Mouse (Mus musculus) embryonic facial prominence, embryonic 11.5 days (tissue): ENCODE data around the gene Anp32e. TPM values are rescaled to one million over a fixed set of nuclear protein-coding genes. Genes with fewer than 3 reads are reported as not detected.
A peak's percentile ranks its signal among the peaks of the same experiment; 100 is the strongest.

Experiments
- ATAC-seq: fragments of 200-750 bp; cut with Nextera tagmentation; replicated peaks from 2 replicates; pipeline ENCODE4 v1.8.0; 2017; ENCODE audit warnings: low read depth; ENCODE audit not compliant: insufficient number of reproducible peaks, low FRiP score, low TSS enrichment
- DNase-seq: peaks from one replicate; pipeline ENCODE4 v3.0.0-alpha.2; 2015; ENCODE audit warnings: low spot score
- H3K27ac ChIP-seq: fragments of 300-500 bp; sonication (generic); replicated peaks from 2 replicates; pipeline ENCODE4 v1.5.1; 2014; ENCODE audit warnings: mild to moderate bottlenecking, low read depth, low read length, control low read depth
- H3K27me3 ChIP-seq: fragments of 300-500 bp; sonication (generic); 2 replicates; pipeline ENCODE4 v1.6.1; 2014; ENCODE audit warnings: mild to moderate bottlenecking, low read length, moderate library complexity, mixed read lengths; ENCODE audit not compliant: control insufficient read depth, insufficient read depth
- H3K36me3 ChIP-seq: fragments of 300-500 bp; sonication (generic); replicated peaks from 2 replicates; pipeline ENCODE4 v1.6.1; 2014; ENCODE audit warnings: low read depth, mild to moderate bottlenecking, low read length, moderate library complexity, mixed read lengths; ENCODE audit not compliant: control insufficient read depth, insufficient read depth
- H3K4me1 ChIP-seq: fragments of 300-500 bp; sonication (generic); 2 replicates; pipeline ENCODE4 v1.6.1; 2014; ENCODE audit warnings: low read length, mixed read lengths; ENCODE audit not compliant: control insufficient read depth, insufficient read depth
- H3K4me2 ChIP-seq: fragments of 300-500 bp; sonication (generic); 2 replicates; pipeline ENCODE4 v1.6.1; 2014; ENCODE audit warnings: low read depth, mild to moderate bottlenecking, control low read depth, low read length, moderate library complexity
- H3K4me3 ChIP-seq: fragments of 300-500 bp; sonication (generic); 2 replicates; pipeline ENCODE4 v1.5.1; 2014; ENCODE audit warnings: low read depth, low read length, control low read depth
- H3K9ac ChIP-seq: fragments of 300-500 bp; sonication (generic); replicated peaks from 2 replicates; pipeline ENCODE4 v1.6.1; 2014; ENCODE audit warnings: mild to moderate bottlenecking, control low read depth, low read length
- H3K9me3 ChIP-seq: fragments of 300-500 bp; sonication (generic); replicated peaks from 2 replicates; pipeline ENCODE4 v1.6.1; 2016; ENCODE audit warnings: mild to moderate bottlenecking, low read length, inconsistent platforms, mixed read lengths; ENCODE audit not compliant: control insufficient read depth
- WGBS: fragments of 180-500 bp; shearing (Covaris S2); extraction: QIAGEN DNeasy Blood & Tissue Kit; methylation state at CpG from one replicate; pipeline ENCODE4 v1.1.7; 2014; 5-methylcytosine and 5-hydroxymethylcytosine counted together
- polyA plus RNA-seq: library from polyadenylated mRNA; unstranded; fragments of >200 nt; fragmentation: Nextera tagmentation; extraction: Ambion mirVana; gene quantifications from 2 replicates; pipeline ENCODE4 v1.2.1, GENCODE M21; 2014

Anp32e gene
- polyA plus RNA-seq, 1 experiment from 2014 or later, result 128 TPM

DNA sequence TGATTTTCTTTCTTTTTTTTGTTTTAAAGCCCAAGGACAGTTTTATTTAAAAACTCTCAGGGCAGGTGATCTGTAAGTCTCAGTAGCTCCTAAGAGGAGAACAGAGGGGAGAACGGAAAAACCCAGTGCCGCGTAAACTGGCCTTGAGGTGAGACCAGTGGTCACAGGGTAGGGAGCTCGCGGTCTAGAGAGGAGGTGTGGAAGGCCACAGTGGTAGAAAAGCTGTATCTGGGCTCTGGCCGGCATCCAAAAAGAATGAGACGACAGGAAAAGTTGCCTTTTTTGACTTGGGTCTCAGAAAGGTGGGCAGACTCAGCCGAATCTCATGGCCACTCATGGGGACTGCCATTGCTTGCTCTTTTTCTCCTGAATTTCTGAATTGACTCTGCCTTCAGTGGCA is 9.2 kb downstream of the Anp32e start:
- Histone ChIP-seq H3K4me3 (no peak overlapping the region), H3K27me3 (no peaks in the 10 kb centered on the region), H3K4me1 (no peaks in the 10 kb centered on the region), H3K36me3 (peaks cover 45% of the 10 kb centered on the region), H3K4me2 (no peak overlapping the region), H3K9me3 (no peaks in the 10 kb centered on the region), H3K9ac (no peak overlapping the region), H3K27ac (no peak overlapping the region)
- 97% methylated on average over 8 of the region's 8 CpGs for WGBS
- ATAC-seq (no peak), DNase-seq (no peak)

DNA sequence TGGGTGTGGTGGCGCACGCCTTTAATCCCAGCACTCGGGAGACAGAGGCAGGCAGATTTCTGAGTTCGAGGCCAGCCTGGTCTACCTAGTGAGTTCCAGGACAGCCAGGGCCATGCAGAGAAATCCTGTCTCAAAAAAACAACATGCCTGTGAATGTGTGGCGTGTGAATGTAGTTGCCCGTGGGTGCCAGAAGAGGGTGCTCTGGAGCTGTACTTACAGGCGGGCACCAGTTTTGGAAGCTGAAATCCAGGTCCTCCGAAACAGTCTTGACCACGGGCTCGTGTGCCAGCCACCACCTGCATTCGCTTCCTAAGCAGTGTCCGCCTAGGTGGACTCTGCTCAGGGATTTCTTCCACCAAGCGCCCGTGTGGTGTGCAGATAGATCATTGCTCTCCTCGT is 9.8 kb downstream of the Anp32e start:
- Histone ChIP-seq H3K4me2 (no peak overlapping the region), H3K27ac (no peak overlapping the region), H3K4me1 (no peaks in the 10 kb centered on the region), H3K9me3 (no peaks in the 10 kb centered on the region), H3K4me3 (no peak overlapping the region), H3K9ac (no peak overlapping the region), H3K27me3 (no peaks in the 10 kb centered on the region), H3K36me3 (peaks cover 45% of the 10 kb centered on the region)
- DNase-seq (no peak), ATAC-seq (no peak)
- WGBS, result 92% methylated on average over 15 of the region's 15 CpGs

DNA sequence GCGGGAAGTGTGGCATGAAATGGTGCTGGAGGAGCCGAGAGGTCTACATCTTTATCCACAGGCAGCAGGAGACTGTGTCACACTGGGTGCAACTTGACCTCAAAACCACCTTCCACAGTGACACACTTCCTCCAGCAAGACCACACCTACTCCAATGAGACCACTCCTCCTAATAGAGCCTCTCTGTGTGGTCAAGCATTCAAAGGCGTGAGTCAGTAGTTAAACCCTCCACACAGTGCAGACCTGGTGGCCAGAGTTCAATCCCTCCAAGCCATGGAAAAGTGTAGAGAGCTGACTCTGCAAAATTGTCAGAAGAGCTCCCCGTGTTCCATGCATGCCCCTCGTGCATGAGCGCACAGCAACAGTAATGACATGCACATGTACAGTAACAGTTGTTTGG is 13.7 kb downstream of the Anp32e start:
- Histone ChIP-seq H3K36me3 (peaks cover 24% of the 10 kb centered on the region), H3K4me3 (no peak overlapping the region), H3K4me2 (no peak overlapping the region), H3K4me1 (no peaks in the 10 kb centered on the region), H3K27me3 (no peaks in the 10 kb centered on the region), H3K9me3 (no peaks in the 10 kb centered on the region), H3K9ac (no peak overlapping the region), H3K27ac (no peak overlapping the region)
- DNase-seq (no peak), ATAC-seq (0 out of 2 replicates have a peak, but pooled peaks have one; percentile 52)
- WGBS, result 88% methylated on average over 6 of the region's 6 CpGs

DNA sequence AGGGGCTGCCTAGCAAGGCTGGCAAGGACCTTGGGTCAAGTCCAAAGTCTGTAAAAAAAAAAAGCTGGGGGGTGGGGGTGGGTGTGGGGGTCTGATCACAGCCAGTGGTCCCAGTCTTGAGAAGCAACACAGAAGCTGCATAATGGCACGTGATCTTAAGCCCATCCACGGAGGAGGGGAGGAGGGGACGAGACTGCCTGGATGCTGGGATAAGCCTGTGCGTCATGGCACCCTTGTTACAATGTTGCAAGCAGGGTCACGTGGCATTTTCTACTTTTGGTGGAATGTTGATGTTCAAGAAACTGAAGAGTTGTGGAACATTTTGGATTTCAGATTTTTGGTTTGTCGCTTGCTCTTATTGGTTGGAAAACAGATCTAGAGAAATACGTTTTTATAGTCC is 14.2 kb downstream of the Anp32e start:
- no peak for ATAC-seq
- Histone ChIP-seq H3K9me3 (no peaks in the 10 kb centered on the region), H3K36me3 (peaks cover 19% of the 10 kb centered on the region), H3K27me3 (no peaks in the 10 kb centered on the region), H3K4me1 (no peaks in the 10 kb centered on the region), H3K9ac (no peak overlapping the region), H3K4me3 (no peak overlapping the region), H3K4me2 (no peak overlapping the region), H3K27ac (no peak overlapping the region)
- DNase-seq, result no peak
- WGBS, result 92% methylated on average over 7 of the region's 7 CpGs

DNA sequence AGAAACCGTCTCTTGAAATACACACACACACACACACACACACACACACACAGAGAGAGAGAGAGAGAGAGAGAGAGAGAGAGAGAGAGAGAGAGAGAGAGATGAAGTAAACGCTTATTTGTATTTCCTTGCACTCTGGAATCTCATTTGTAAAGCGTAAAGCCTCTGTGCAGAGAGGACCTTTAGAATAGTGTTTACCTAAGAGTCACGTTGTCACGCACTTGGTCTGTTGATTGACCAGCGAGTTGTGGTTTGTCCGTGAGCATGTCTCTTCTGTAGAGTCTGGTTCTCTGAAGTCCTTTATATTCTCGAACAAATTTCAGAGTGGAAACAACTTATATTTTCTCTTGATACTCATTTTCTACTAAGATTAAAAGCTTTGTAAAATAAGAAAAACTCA is 15.7 kb downstream of the Anp32e start:
- Histone ChIP-seq H3K27ac (no peak overlapping the region), H3K9ac (no peak overlapping the region), H3K36me3 (peaks cover 10% of the 10 kb centered on the region), H3K9me3 (no peaks in the 10 kb centered on the region), H3K4me3 (no peak overlapping the region), H3K27me3 (no peaks in the 10 kb centered on the region), H3K4me2 (no peak overlapping the region), H3K4me1 (no peaks in the 10 kb centered on the region)
- ATAC-seq, result no peak
- DNase-seq, result no peak
- 92% methylated on average over 8 of the region's 8 CpGs for WGBS

DNA sequence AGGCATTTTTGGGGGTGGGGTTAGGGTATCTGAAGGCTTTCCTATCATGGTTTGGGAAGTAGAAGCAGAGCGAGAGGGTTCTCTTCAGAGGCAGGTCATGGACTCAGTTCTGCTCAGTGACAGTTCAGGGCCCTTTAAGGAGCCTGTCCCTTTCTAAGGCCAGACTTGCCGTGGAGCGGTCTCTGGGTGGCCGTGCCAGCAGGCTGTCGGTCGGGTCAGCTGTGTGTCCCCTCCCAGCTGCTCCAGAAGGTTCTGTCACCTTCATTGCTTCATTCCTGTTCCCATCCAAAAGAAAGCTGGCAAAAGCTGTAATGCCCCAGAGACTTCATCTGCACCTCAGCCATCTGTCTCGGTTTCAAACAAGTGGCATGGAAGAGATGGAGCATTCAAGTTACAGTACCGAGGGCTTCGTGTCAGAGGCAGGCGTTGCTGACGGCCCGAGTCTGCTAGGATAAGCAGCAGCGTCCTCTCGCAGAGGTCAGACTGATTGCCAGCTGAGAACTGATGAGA is 16.7 kb downstream of the Anp32e start:
- H3K27ac ChIP-seq, result no peak overlapping the region
- WGBS, result 87% methylated on average over 14 of the region's 14 CpGs
- ATAC-seq (no peak), DNase-seq (no peak)
- H3K4me3 ChIP-seq, result no peak overlapping the region
- H3K9me3 ChIP-seq, result no peaks in the 10 kb centered on the region
- H3K4me2 ChIP-seq, result no peak overlapping the region
- no peak overlapping the region for H3K9ac ChIP-seq
- peaks cover 10% of the 10 kb centered on the region for H3K36me3 ChIP-seq
- no peaks in the 10 kb centered on the region for H3K4me1 ChIP-seq
- H3K27me3 ChIP-seq, result no peaks in the 10 kb centered on the region

DNA sequence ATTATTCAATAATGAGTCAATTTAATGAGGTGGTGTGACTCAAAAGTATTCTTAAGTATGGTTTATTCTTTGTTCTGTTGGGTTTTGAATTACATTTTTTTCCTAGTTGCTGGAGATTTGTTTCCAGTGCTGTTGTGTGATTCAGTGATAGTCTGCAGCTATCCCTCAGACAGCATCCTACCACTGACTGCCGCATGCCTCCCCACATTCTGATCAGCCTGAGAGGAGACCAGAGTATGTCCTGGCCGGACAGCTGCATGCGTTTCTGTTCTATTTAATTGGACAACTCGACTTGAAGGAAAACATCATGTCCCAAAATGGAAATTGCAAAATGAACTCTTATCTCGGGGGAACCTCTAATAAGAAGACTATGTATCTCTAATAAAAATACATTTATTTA is 19.3 kb downstream of the Anp32e start:
- WGBS, result 91% methylated on average over 5 of the region's 5 CpGs
- no peak overlapping the region for H3K27ac ChIP-seq
- no peak overlapping the region for H3K9ac ChIP-seq
- H3K27me3 ChIP-seq, result no peaks in the 10 kb centered on the region
- H3K4me3 ChIP-seq, result no peak overlapping the region
- ATAC-seq, result no peak
- no peaks in the 10 kb centered on the region for H3K9me3 ChIP-seq
- peaks cover 3% of the 10 kb centered on the region; the same call in 1 of the 2 replicates for H3K36me3 ChIP-seq
- DNase-seq, result no peak
- H3K4me1 ChIP-seq, result no peaks in the 10 kb centered on the region
- H3K4me2 ChIP-seq, result no peak overlapping the region

DNA sequence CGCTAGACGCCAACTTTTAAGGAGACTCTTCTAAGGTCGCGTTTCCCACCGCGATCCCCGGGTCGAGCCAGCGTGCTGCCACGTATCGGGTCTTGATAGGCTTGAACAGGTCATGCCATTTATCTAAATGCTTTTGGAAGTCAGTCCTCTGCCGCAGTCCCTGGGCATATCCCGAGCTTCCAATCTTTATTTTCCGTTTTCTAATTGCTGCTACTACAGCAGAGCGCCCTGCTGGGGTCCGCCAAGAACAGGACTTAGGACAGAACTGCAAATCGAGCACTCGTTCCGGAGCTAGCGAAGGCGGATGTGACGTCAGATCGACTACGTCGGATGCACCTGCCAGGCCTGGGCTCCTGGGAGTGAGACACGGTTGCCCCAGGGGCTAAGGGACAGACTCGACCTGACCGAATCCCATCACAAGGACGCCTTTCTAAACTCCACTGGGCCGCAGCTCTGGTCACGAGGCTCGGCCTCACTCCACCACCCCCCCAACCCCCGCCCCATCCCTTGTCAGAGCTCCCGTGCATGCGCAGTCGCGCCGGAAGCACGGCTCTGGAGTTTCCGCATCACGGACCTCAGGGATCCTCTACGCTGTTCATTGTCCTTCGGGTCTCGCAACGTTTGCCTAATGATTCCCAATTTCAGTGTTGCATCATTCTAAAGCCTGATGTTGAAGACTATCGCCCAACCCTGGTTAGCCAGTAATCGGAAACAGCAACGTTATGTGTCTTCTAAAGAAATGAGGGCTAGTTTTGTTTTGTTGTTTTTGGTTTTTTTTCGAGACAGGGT is 21.9 kb downstream of the Anp32e start:
- ATAC-seq (peak; percentile 91), DNase-seq (peak; percentile 92)
- Histone ChIP-seq H3K27me3 (no peaks in the 10 kb centered on the region), H3K4me3 (peak overlapping the region; percentile 51), H3K4me2 (peak overlapping the region; percentile 67), H3K27ac (peak overlapping the region; percentile 82), H3K9ac (peak overlapping the region; percentile 67), H3K4me1 (no peaks in the 10 kb centered on the region), H3K36me3 (no peaks in the 10 kb centered on the region), H3K9me3 (no peaks in the 10 kb centered on the region)
- WGBS, result 2% methylated on average over 49 of the region's 49 CpGs
